Mouse (Mus musculus): ENCODE results near the gene Tmem8. TPM values are rescaled to one million over a fixed set of nuclear protein-coding genes. Genes with fewer than 3 reads are reported as not detected.
A peak's percentile ranks its signal among the peaks of the same experiment; 100 is the strongest.
"Not testable (repeated sequence)": the region's sequence is repeated elsewhere in the genome, so short reads cannot be mapped to it uniquely, and the experiment has no call there.

Gene Tmem8
- total RNA-seq, 1 experiment from 2014 or later, result 13.2 TPM

GRCm38 (mm10) chr17:26101478-26101877, 11.6 kb upstream of the Tmem8 start:
- ATAC-seq (replicated peaks in 1 of 2; ENCODE audit: insufficient read depth in 1 of 2, low FRiP score in 2 of 2, low TSS enrichment in 1 of 2, low read depth in 1 of 2, poor library complexity in 2 of 2, severe bottlenecking in 2 of 2), result no peak

- no peak for ATAC-seq (replicated peaks in 1 of 2; ENCODE audit: insufficient read depth in 1 of 2, low FRiP score in 2 of 2, low TSS enrichment in 1 of 2, low read depth in 1 of 2, poor library complexity in 2 of 2, severe bottlenecking in 2 of 2)
Measured at GRCm38 (mm10) chr17:26105619-26106018, 7.5 kb upstream of the Tmem8 start.

- no peak for ATAC-seq (replicated peaks in 1 of 2; ENCODE audit: insufficient read depth in 1 of 2, low FRiP score in 2 of 2, low TSS enrichment in 1 of 2, low read depth in 1 of 2, poor library complexity in 2 of 2, severe bottlenecking in 2 of 2)
Measured at GRCm38 (mm10) chr17:26110156-26110555, 2.9 kb upstream of the Tmem8 start.

DNA sequence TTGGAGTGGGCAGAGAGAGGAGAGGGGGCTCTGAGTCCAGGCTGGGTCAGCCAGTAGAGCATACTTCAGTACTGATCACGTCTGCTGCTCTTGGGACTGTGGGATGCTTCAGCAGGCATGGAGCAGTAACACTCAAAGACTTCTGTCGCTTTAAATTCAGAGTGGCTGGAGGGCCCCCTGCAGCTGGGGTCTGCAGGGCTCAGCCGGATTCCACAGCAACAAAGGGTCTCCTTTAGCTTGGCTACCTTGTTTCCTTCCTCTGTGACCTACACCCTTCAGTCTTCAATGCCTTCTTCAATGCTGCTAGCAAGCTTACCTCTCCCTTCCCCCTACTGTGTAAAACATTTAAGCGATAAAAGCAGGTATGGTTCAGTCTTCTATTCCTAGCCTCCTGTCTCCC, 2.1 kb upstream of the Tmem8 start:
- no peak for ATAC-seq (replicated peaks in 1 of 2; ENCODE audit: insufficient read depth in 1 of 2, low FRiP score in 2 of 2, low TSS enrichment in 1 of 2, low read depth in 1 of 2, poor library complexity in 2 of 2, severe bottlenecking in 2 of 2)

DNA sequence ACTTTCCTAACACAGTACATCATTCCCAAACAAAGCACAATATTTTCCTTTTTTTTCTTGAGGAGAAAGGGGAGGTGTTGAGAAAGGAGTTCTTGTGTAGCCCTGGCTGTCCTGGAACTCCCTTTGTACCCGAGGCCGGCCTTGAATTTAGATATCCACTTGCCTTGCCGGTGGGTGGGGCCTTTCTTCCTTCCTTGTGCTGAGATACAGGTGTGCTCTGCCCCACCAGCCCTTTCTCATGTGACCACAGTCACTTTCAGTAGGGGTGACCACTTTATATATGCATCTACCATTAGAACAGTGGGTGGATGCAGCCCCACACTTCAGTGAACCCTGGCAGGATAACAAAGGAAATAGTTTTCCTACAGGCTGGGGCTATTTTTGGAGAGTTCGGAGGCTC, 1.4 kb upstream of the Tmem8 start:
- ATAC-seq (replicated peaks in 1 of 2; ENCODE audit: insufficient read depth in 1 of 2, low FRiP score in 2 of 2, low TSS enrichment in 1 of 2, low read depth in 1 of 2, poor library complexity in 2 of 2, severe bottlenecking in 2 of 2), result no peak

DNA sequence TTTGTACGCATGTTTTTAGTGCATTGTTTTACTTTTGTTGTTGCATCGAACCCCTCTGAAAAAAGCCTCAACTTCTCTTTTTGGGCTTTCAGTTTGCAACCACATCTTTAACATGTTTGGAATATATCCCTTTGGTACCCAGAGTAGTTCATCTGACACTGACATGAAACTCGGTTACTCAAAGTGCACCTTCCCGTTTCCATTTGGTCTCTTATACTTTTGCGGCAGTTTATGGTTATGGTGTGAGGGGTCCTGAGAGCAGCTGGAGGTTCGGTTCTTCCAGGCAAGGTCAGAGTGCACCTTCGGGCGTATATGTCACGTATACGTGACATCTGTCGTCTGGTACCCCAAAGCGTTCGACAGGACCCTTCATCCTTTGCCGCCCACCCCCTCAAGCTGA, 348 bp upstream of the Tmem8 start:
- ATAC-seq (replicated peaks in 1 of 2; ENCODE audit: insufficient read depth in 1 of 2, low FRiP score in 2 of 2, low TSS enrichment in 1 of 2, low read depth in 1 of 2, poor library complexity in 2 of 2, severe bottlenecking in 2 of 2), result no peak

DNA sequence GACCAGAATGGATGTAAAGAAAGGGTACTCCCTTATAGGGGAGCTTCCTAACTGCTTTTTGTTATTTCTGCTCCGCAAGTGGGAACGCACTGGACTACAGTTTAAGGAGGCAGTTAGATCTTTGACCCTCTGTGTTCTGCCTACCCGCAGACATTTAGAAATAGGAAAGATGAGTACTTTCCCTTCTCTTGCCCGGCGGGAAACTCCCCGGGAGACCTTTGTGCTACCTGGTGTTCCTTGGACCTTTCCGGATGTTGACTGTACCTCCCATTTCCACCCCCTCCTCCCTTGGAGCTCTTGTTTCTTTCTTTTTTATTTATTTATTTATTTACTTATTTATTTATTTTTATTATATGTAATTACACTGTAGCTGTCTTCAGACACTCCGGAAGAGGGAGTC, 962 bp downstream of the Tmem8 start:
- no peak for ATAC-seq (replicated peaks in 1 of 2; ENCODE audit: insufficient read depth in 1 of 2, low FRiP score in 2 of 2, low TSS enrichment in 1 of 2, low read depth in 1 of 2, poor library complexity in 2 of 2, severe bottlenecking in 2 of 2)

GRCm38 (mm10) chr17:26114461-26114860, 1.4 kb downstream of the Tmem8 start:
- not testable (repeated sequence) for ATAC-seq (replicated peaks in 1 of 2; ENCODE audit: insufficient read depth in 1 of 2, low FRiP score in 2 of 2, low TSS enrichment in 1 of 2, low read depth in 1 of 2, poor library complexity in 2 of 2, severe bottlenecking in 2 of 2)

DNA sequence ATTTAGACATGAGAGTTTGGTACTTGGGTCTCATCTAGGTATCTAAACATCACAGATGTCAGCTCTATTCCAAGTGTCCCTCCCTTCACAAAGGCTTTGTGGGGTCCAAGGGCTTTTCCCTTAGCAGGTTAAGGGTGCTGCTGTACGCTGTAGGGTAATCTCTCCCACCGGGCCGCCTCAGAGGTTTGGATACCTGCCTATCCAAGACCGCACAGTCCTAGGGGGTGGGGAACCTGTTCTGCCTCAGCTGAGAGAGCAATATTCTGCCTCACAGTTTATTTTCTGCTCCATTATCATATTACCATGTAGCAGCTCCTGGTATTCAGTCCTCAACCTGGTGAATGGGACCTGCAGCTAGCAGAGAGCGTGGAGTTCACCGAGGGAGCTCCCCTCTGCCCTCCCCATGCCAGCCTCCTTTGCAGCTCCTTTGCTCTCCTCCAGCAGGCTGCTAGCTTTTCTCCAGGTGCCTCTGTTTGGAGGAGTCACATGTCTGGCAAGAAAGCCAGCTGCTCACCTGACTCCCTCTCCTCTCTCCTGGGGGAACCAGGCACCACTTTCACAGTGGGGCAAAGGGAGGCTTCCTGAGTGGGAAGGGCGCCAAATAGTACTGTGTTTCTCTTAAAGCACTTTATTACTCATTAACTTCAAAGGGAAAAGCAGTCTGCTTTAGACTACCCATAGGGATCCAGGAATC, 2.3 kb downstream of the Tmem8 start:
- ATAC-seq (replicated peaks in 1 of 2; ENCODE audit: insufficient read depth in 1 of 2, low FRiP score in 2 of 2, low TSS enrichment in 1 of 2, low read depth in 1 of 2, poor library complexity in 2 of 2, severe bottlenecking in 2 of 2), result no peak

DNA sequence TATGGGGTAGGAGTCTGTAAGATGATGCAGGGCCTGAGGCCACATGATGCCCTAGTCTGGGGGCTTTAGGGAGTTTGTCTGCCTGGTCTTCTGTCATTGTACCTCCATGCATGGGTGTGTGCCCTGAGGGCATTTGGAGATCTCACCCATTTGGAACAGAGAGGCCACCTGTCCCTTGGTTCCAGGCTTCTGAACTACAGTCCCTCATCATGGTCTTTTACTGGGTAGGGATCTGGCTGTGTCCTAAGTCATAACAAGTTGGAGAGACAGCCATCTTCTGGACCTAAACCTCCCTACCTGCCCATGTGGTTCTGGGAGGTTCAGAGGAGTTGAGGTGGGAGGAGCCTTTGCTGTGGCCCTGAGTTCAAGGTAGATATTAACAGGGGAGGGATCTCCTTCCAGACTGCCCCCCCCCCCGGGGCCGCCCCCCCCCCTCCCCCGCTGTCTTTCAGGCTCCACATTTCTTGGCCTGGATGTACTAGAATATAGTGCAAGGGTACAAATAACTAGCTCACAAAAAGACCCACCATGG, 2.9 kb downstream of the Tmem8 start:
- ATAC-seq (replicated peaks in 1 of 2; ENCODE audit: insufficient read depth in 1 of 2, low FRiP score in 2 of 2, low TSS enrichment in 1 of 2, low read depth in 1 of 2, poor library complexity in 2 of 2, severe bottlenecking in 2 of 2), result no peak

DNA sequence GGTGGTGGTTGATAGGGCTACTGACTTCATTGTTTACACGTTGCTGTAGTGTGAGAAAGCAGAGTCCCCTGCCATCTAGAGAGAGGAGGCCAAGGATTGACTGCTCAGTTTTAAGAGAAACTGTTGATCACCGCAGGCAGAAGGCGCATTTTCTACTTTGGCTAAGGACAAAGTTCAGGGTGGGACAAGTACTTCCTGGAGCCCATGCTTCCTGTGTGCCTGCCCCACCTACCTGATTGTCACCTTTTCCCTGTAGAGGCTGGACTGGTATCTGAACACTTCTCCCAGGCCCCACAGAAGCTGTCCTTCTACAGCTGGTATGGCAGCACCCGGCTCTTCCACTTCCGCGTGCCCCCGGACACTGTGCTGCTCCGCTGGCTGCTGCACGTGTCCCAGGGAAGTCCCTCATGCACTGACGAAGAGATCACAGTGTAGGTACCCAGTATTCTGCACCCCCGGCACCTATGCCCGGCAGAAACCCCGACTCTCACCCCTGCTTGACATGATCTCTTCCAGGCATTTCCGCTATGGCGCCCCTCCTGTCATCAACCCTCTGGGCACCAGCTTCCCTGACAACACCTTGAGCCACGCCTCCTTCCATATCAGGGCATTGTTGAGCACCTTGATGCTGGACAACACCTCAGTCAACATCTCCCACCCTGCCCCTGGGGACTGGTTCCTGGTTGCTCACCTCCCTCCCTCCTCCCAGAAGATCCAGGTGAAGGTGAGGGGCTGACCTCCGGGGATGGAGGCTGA, 3.6 kb downstream of the Tmem8 start:
- no peak for ATAC-seq (replicated peaks in 1 of 2; ENCODE audit: insufficient read depth in 1 of 2, low FRiP score in 2 of 2, low TSS enrichment in 1 of 2, low read depth in 1 of 2, poor library complexity in 2 of 2, severe bottlenecking in 2 of 2)

DNA sequence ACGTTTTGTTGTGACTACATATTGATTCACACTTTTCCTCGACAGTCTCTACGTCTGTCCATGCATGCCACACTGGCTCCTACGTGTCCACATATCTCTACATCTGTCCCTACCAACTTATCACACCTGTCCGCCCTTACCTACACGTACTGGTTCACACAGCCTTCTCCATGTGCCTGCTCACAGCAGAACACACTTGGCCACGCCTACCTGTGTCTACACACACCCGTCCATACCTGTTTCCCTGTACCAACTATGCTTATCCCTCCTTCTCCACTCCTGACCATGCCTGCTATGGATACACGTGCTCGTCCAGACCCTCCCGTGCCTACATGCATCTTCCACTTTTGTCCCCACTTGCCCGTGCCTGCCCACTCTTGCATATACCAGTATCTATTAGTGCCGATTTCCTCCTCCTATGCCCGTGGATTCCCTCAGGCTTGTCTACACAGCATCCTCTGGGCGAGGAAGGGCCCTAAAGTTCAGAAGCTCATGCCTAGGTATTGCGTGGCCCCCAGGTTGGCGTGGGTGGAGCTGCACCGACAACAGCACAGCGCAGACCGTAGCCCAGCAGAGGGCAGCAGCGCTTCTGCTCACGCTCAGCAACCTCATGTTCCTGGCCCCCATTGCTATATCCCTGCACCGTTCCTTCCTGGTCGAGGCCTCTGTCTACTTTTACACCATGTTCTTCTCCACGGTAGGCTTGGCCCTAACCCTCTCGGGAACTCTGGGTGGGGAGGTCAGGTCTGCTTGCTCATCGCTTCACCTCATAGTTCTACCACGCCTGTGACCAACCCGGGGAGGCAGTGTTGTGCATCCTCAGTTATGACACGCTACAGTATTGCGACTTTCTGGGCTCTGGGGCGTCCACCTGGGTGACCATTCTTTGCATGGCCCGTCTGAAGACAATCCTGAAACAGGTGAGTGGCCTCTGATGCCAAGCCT, 6.9 kb downstream of the Tmem8 start:
- ATAC-seq (replicated peaks in 1 of 2; ENCODE audit: insufficient read depth in 1 of 2, low FRiP score in 2 of 2, low TSS enrichment in 1 of 2, low read depth in 1 of 2, poor library complexity in 2 of 2, severe bottlenecking in 2 of 2), result peak; percentile 70 to 73

DNA sequence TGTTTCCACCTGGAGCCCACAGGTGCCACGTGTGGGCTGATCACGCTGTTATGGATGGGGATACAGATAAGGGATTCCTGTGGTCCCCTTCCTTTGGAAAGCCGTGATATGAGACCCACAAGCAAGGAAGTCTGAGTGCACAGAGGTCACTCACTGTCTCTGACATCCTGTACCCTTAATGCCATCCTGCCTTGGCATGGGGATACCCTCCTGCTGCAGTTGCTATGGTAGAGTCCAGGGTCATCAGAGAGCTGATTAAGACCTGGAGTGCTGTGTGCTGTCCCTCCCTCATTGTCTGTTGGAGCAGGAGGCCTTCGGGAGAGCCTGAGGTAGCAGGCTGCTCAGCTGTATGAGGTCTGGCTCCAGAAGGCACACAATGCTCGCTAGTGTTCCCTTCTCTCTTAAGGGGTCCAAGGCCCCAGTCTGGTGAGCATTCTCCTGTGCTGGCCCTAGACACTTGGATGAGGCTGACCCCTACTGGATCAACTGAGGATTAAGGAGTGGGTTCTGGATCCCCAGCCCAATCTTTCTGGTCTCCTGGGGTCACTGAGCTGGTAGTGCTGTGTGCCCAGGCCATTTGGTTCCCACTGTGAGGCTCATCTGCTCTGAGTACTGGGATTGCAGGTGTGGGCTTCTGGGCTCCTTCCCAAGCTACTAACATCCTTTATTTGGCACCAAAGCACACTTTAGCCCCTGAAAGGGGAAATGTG, 9.5 kb downstream of the Tmem8 start:
- no peak for ATAC-seq (replicated peaks in 1 of 2; ENCODE audit: insufficient read depth in 1 of 2, low FRiP score in 2 of 2, low TSS enrichment in 1 of 2, low read depth in 1 of 2, poor library complexity in 2 of 2, severe bottlenecking in 2 of 2)

DNA sequence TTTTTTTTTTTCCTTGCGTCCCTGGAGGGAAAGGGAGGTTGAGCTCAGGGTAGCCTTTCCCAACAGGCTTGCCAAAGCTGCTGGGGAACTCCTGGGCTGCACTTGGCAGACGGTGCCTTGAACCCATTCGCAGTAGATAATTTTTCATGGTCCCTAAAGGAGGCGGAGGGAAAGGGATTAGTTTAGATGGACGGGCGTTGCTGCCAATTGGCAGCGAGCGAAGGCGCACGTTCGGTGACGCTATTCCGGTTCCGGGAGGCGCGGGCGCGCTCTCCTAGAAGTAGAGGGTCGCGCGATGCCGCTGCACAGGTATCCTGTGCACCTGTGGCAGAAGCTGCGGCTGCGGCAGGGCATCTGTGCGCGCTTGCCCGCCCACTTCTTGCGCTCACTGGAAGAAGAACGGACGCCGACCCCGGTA, 10.2 kb downstream of the Tmem8 start, which contains the start of gene Mrpl28:
TSS of gene Mrpl28 (plus strand) at position 234 of the 418 bp plus-strand sequence.
- peak; percentile 86 to 89 for ATAC-seq (replicated peaks in 1 of 2; ENCODE audit: insufficient read depth in 1 of 2, low FRiP score in 2 of 2, low TSS enrichment in 1 of 2, low read depth in 1 of 2, poor library complexity in 2 of 2, severe bottlenecking in 2 of 2)

DNA sequence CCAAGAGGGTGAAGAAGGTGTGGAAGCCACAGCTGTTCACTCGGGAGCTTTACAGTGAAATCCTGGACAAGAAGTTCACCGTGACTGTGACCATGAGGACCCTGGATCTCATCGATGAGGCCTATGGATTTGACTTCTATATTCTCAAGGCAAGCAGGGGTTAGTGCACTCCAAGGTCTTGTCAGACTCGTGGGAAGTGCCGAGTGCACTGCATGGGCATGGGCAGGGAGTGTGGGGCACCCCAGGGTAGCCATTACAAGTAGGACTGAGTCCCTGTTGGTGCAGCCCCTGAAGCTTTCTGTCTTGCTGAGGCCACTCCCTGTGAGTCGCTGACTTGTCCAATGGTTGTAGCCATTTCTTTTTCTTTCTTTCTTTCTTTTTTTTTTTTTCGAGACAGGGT, 11.5 kb downstream of the Tmem8 start:
- ATAC-seq (replicated peaks in 1 of 2; ENCODE audit: insufficient read depth in 1 of 2, low FRiP score in 2 of 2, low TSS enrichment in 1 of 2, low read depth in 1 of 2, poor library complexity in 2 of 2, severe bottlenecking in 2 of 2), result no peak

- no peak for ATAC-seq (replicated peaks in 1 of 2; ENCODE audit: insufficient read depth in 1 of 2, low FRiP score in 2 of 2, low TSS enrichment in 1 of 2, low read depth in 1 of 2, poor library complexity in 2 of 2, severe bottlenecking in 2 of 2)
Measured at GRCm38 (mm10) chr17:26125226-26125625, 12.1 kb downstream of the Tmem8 start.

Measured in hematopoietic stem cell, adult 5-6 weeks (primary cell).